Mouse (Mus musculus) midbrain, embryonic 11.5 days (tissue): Measurements from ENCODE around the gene Mrpl42. TPM values are rescaled to one million over a fixed set of nuclear protein-coding genes. Genes with fewer than 3 reads are reported as not detected.

Source experiments
- ATAC-seq: fragments of 200-750 bp; cut with Nextera tagmentation; 2 replicates; pipeline ENCODE4 v1.8.0; 2017; ENCODE audit warnings: moderate TSS enrichment, moderate library complexity; ENCODE audit not compliant: low FRiP score
- DNase-seq: peaks from one replicate; pipeline ENCODE4 v3.0.0; 2015; ENCODE audit warnings: low spot score; ENCODE audit errors: missing footprints
- H3K27ac ChIP-seq: fragments of 300-500 bp; sonication (generic); 2 replicates; pipeline ENCODE4 v1.5.1; 2014; ENCODE audit warnings: low read depth, low read length
- H3K27me3 ChIP-seq: fragments of 300-500 bp; sonication (generic); 2 replicates; pipeline ENCODE4 v1.6.1; 2014; ENCODE audit warnings: mild to moderate bottlenecking, low read length, moderate library complexity, mixed read lengths; ENCODE audit not compliant: control insufficient read depth, insufficient read depth
- H3K36me3 ChIP-seq: fragments of 300-500 bp; sonication (generic); 2 replicates; pipeline ENCODE4 v1.6.1; 2014; ENCODE audit warnings: mild to moderate bottlenecking, low read length, moderate library complexity, mixed read lengths; ENCODE audit not compliant: control insufficient read depth, insufficient read depth
- H3K4me1 ChIP-seq: fragments of 300-500 bp; sonication (generic); 2 replicates; pipeline ENCODE4 v1.6.1; 2014; ENCODE audit warnings: low read length; ENCODE audit not compliant: control insufficient read depth, insufficient read depth
- H3K4me2 ChIP-seq: fragments of 300-500 bp; sonication (generic); 2 replicates; pipeline ENCODE4 v1.6.1; 2014; ENCODE audit warnings: mild to moderate bottlenecking, moderate library complexity
- H3K4me3 ChIP-seq: fragments of 300-500 bp; sonication (generic); 2 replicates; pipeline ENCODE4 v1.5.1; 2014; ENCODE audit warnings: low read depth, low read length
- H3K9ac ChIP-seq: fragments of 300-500 bp; sonication (generic); 2 replicates; pipeline ENCODE4 v1.6.1; 2014; ENCODE audit warnings: low read length
- H3K9me3 ChIP-seq: fragments of 300-500 bp; sonication (generic); 2 replicates; pipeline ENCODE4 v1.6.1; 2016; ENCODE audit warnings: low read length; ENCODE audit not compliant: control insufficient read depth
- WGBS: fragments of 180-500 bp; shearing (Covaris S2); extraction: QIAGEN DNeasy Blood & Tissue Kit; methylation state at CpG from one replicate; pipeline ENCODE4 v1.1.7; 2014; 5-methylcytosine and 5-hydroxymethylcytosine counted together
- polyA plus RNA-seq: library from polyadenylated mRNA; unstranded; fragments of >200 nt; fragmentation: Nextera tagmentation; extraction: Ambion mirVana; gene quantifications from 2 replicates; pipeline ENCODE4 v1.2.1, GENCODE M21; 2014

Mrpl42 gene
- polyA plus RNA-seq, 1 experiment from 2014 or later: 343 TPM

- no peaks in the 10 kb centered on the region for H3K36me3 ChIP-seq
- H3K4me2 ChIP-seq: no peak overlapping the region
- no peak overlapping the region for H3K4me3 ChIP-seq
- no peak overlapping the region for H3K27ac ChIP-seq
- no peak for DNase-seq
- no peaks in the 10 kb centered on the region for H3K9me3 ChIP-seq
- H3K9ac ChIP-seq: no peak overlapping the region
- no peak for ATAC-seq
- H3K27me3 ChIP-seq: no peaks in the 10 kb centered on the region
- 81% methylated on average over 6 of the region's 6 CpGs for WGBS
- H3K4me1 ChIP-seq: no peaks in the 10 kb centered on the region
Measured at GRCm38 (mm10) chr10:95508793-95509192, 7.1 kb upstream of the Mrpl42 start.

- no peak overlapping the region for H3K4me3 ChIP-seq
- no peak overlapping the region for H3K9ac ChIP-seq
- WGBS: 92% methylated on average over 8 of the region's 8 CpGs
- H3K27me3 ChIP-seq: no peaks in the 10 kb centered on the region
- H3K4me1 ChIP-seq: no peaks in the 10 kb centered on the region
- ATAC-seq (no peak), DNase-seq (no peak)
- H3K9me3 ChIP-seq: no peaks in the 10 kb centered on the region
- H3K36me3 ChIP-seq: no peaks in the 10 kb centered on the region
- H3K4me2 ChIP-seq: no peak overlapping the region
- no peak overlapping the region for H3K27ac ChIP-seq
Measured at GRCm38 (mm10) chr10:95508126-95508525, 6.4 kb upstream of the Mrpl42 start.

GRCm38 (mm10) chr10:95504341-95504740, 2.6 kb upstream of the Mrpl42 start:
- ATAC-seq: no peak
- peaks cover 8% of the 10 kb centered on the region; the same call in 1 of the 2 replicates for H3K4me1 ChIP-seq

GRCm38 (mm10) chr10:95503443-95504235, 1.9 kb upstream of the Mrpl42 start:
- Histone ChIP-seq H3K27ac (no peak overlapping the region), H3K4me1 (peaks cover 8% of the 10 kb centered on the region; the same call in 1 of the 2 replicates), H3K4me3 (no peak overlapping the region), H3K27me3 (no peaks in the 10 kb centered on the region), H3K9ac (no peak overlapping the region), H3K4me2 (no peak overlapping the region), H3K36me3 (no peaks in the 10 kb centered on the region), H3K9me3 (no peaks in the 10 kb centered on the region)
- DNase-seq (no peak), ATAC-seq (no peak)
- 89% methylated on average over 14 of the region's 14 CpGs for WGBS

More at GRCm38 (mm10) chr10:95504341-95504740, 2.6 kb upstream of the Mrpl42 start:
- Histone ChIP-seq H3K36me3 (no peaks in the 10 kb centered on the region), H3K27ac (no peak overlapping the region), H3K4me2 (no peak overlapping the region), H3K27me3 (no peaks in the 10 kb centered on the region), H3K9me3 (no peaks in the 10 kb centered on the region), H3K9ac (no peak overlapping the region), H3K4me3 (no peak overlapping the region)
- 49% methylated on average over 1 of the region's 1 CpGs for WGBS
- no peak for DNase-seq

- ATAC-seq: no peak
- no peaks in the 10 kb centered on the region for H3K27me3 ChIP-seq
- peak overlapping the region; percentile 91 for H3K9ac ChIP-seq
- 3% methylated on average over 7 of the region's 7 CpGs for WGBS
- no peaks in the 10 kb centered on the region for H3K36me3 ChIP-seq
- H3K9me3 ChIP-seq: no peaks in the 10 kb centered on the region
- peak; percentile 86 for DNase-seq
- peaks cover 8% of the 10 kb centered on the region; the same call in 1 of the 2 replicates for H3K4me1 ChIP-seq
- peak overlapping the region; percentile 56 for H3K4me2 ChIP-seq
- peak overlapping the region; percentile 77; the same call in 1 of the 2 replicates for H3K27ac ChIP-seq
- H3K4me3 ChIP-seq: peak overlapping the region; percentile 81
Measured at GRCm38 (mm10) chr10:95501033-95501432, 707 bp downstream of the Mrpl42 start.

- Histone ChIP-seq H3K27me3 (no peaks in the 10 kb centered on the region), H3K4me2 (no peak overlapping the region), H3K36me3 (peaks cover 20% of the 10 kb centered on the region), H3K9me3 (no peaks in the 10 kb centered on the region), H3K4me1 (no peaks in the 10 kb centered on the region), H3K9ac (no peak overlapping the region), H3K4me3 (no peak overlapping the region), H3K27ac (no peak overlapping the region)
- 96% methylated on average over 5 of the region's 5 CpGs for WGBS
- DNase-seq: no peak
- no peak for ATAC-seq
Measured at GRCm38 (mm10) chr10:95494268-95494667, 7.5 kb downstream of the Mrpl42 start.

- Histone ChIP-seq H3K4me1 (no peaks in the 10 kb centered on the region), H3K36me3 (peaks cover 24% of the 10 kb centered on the region), H3K27ac (no peak overlapping the region), H3K27me3 (no peaks in the 10 kb centered on the region), H3K9ac (no peak overlapping the region), H3K9me3 (no peaks in the 10 kb centered on the region), H3K4me2 (no peak overlapping the region), H3K4me3 (no peak overlapping the region)
- ATAC-seq (no peak), DNase-seq (no peak)
- 89% methylated on average over 2 of the region's 2 CpGs for WGBS
Measured at GRCm38 (mm10) chr10:95489653-95490052, 12.1 kb downstream of the Mrpl42 start.

- Histone ChIP-seq H3K27me3 (no peaks in the 10 kb centered on the region), H3K9ac (no peak overlapping the region), H3K4me3 (no peak overlapping the region), H3K9me3 (no peaks in the 10 kb centered on the region), H3K4me2 (no peak overlapping the region), H3K4me1 (no peaks in the 10 kb centered on the region), H3K27ac (no peak overlapping the region), H3K36me3 (peaks cover 2% of the 10 kb centered on the region; the same call in 1 of the 2 replicates)
- ATAC-seq: no peak
- no peak for DNase-seq
- 82% methylated on average over 11 of the region's 11 CpGs for WGBS
Measured at GRCm38 (mm10) chr10:95477516-95477915, 24.2 kb downstream of the Mrpl42 start.

GRCm38 (mm10) chr10:95475923-95476322, 25.8 kb downstream of the Mrpl42 start:
- ATAC-seq: peak; percentile 73; the same call in 1 of the 2 replicates
- Histone ChIP-seq H3K4me2 (no peak overlapping the region), H3K9me3 (no peaks in the 10 kb centered on the region), H3K27me3 (no peaks in the 10 kb centered on the region), H3K9ac (no peak overlapping the region), H3K36me3 (no peaks in the 10 kb centered on the region), H3K27ac (no peak overlapping the region), H3K4me1 (no peaks in the 10 kb centered on the region), H3K4me3 (no peak overlapping the region)
- peak; percentile 97 for DNase-seq
- 18% methylated on average over 10 of the region's 10 CpGs for WGBS
